Mouse (Mus musculus) midbrain, embryonic 16.5 days (tissue): ENCODE results near the gene 2410002F23Rik. TPM values are rescaled to one million over a fixed set of nuclear protein-coding genes. Genes with fewer than 3 reads are reported as not detected.
A peak's percentile ranks its signal among the peaks of the same experiment; 100 is the strongest.

Source experiments
- ATAC-seq: fragments of 200-750 bp; cut with Nextera tagmentation; 2 replicates; pipeline ENCODE4 v1.8.0; 2017; ENCODE audit warnings: moderate TSS enrichment
- H3K27ac ChIP-seq: fragments of 300-500 bp; sonication (generic); 2 replicates; pipeline ENCODE4 v1.5.1; 2014; ENCODE audit warnings: mild to moderate bottlenecking, low read length, mixed read lengths
- H3K27me3 ChIP-seq: fragments of 300-500 bp; sonication (generic); 2 replicates; pipeline ENCODE4 v1.6.1; 2014; ENCODE audit warnings: low read depth, low read length, mixed read lengths; ENCODE audit not compliant: control insufficient read depth, insufficient read depth
- H3K36me3 ChIP-seq: fragments of 300-500 bp; sonication (generic); 2 replicates; pipeline ENCODE4 v1.6.1; 2014; ENCODE audit warnings: mild to moderate bottlenecking, low read length, moderate library complexity, mixed read lengths; ENCODE audit not compliant: control insufficient read depth, insufficient read depth
- H3K4me1 ChIP-seq: fragments of 300-500 bp; sonication (generic); 2 replicates; pipeline ENCODE4 v1.6.1; 2014; ENCODE audit warnings: mild to moderate bottlenecking, low read length, mixed read lengths; ENCODE audit not compliant: control insufficient read depth, insufficient read depth
- H3K4me2 ChIP-seq: fragments of 300-500 bp; sonication (generic); 2 replicates; pipeline ENCODE4 v1.6.1; 2014; ENCODE audit warnings: mild to moderate bottlenecking, low read length, mixed read lengths
- H3K4me3 ChIP-seq: fragments of 300-500 bp; sonication (generic); 2 replicates; pipeline ENCODE4 v1.5.1; 2014; ENCODE audit warnings: low read depth, mild to moderate bottlenecking, low read length, moderate library complexity, mixed read lengths
- H3K9ac ChIP-seq: fragments of 300-500 bp; sonication (generic); 2 replicates; pipeline ENCODE4 v1.6.1; 2014; ENCODE audit warnings: low read depth, low read length, mixed read lengths
- H3K9me3 ChIP-seq: fragments of 300-500 bp; sonication (generic); replicated peaks from 2 replicates; pipeline ENCODE4 v1.6.1; 2014; ENCODE audit warnings: mild to moderate bottlenecking, low read length, mixed read lengths; ENCODE audit not compliant: control insufficient read depth, poor library complexity, severe bottlenecking
- WGBS: fragments of 180-500 bp; shearing (Covaris S2); extraction: QIAGEN DNeasy Blood & Tissue Kit; methylation state at CpG from one replicate; pipeline ENCODE4 v1.1.7; 2014; 5-methylcytosine and 5-hydroxymethylcytosine counted together
- polyA plus RNA-seq: library from polyadenylated mRNA; unstranded; fragments of >200 nt; fragmentation: Nextera tagmentation; extraction: Ambion mirVana; gene quantifications from 2 replicates; pipeline ENCODE4 v1.2.1, GENCODE M21; 2015

Gene 2410002F23Rik
- polyA plus RNA-seq, 1 experiment from 2014 or later: 237 TPM

- Histone ChIP-seq H3K4me3 (no peak overlapping the region), H3K36me3 (peaks cover 13% of the 10 kb centered on the region), H3K27ac (no peak overlapping the region), H3K9ac (no peak overlapping the region), H3K27me3 (no peaks in the 10 kb centered on the region), H3K9me3 (no peaks in the 10 kb centered on the region), H3K4me2 (no peak overlapping the region), H3K4me1 (no peaks in the 10 kb centered on the region)
- WGBS: 85% methylated on average over 6 of the region's 6 CpGs
- no peak for ATAC-seq
These were observed 8.4 kb downstream of the 2410002F23Rik start for GRCm38 (mm10) chr7:44254930-44255329.

GRCm38 (mm10) chr7:44257278-44257677 lies 10.8 kb downstream of the 2410002F23Rik start, which contains the start of gene Acp4:
Gene Acp4 (minus strand): TSS chr7:44257378.
- H3K9me3 ChIP-seq: no peaks in the 10 kb centered on the region
- H3K9ac ChIP-seq: no peak within 1 kb of the TSS
- WGBS: 77% methylated on average over 4 of the region's 4 CpGs
- no peaks in the 10 kb centered on the region for H3K4me1 ChIP-seq
- H3K27ac ChIP-seq: no peak within 1 kb of the TSS
- no peak for ATAC-seq
- no peak within 1 kb of the TSS for H3K4me3 ChIP-seq
- no peak within 1 kb of the TSS for H3K4me2 ChIP-seq
- H3K27me3 ChIP-seq: no peaks in the 10 kb centered on the region
- H3K36me3 ChIP-seq: peaks cover 7% of the 10 kb centered on the region; the same call in 1 of the 2 replicates

- WGBS: 71% methylated on average over 6 of the region's 6 CpGs
- no peaks in the 10 kb centered on the region for H3K4me1 ChIP-seq
- ATAC-seq: no peak
These were observed 13.9 kb downstream of the 2410002F23Rik start for GRCm38 (mm10) chr7:44260410-44260809.

GRCm38 (mm10) chr7:44261147-44261546 lies 14.6 kb downstream of the 2410002F23Rik start, which contains the start of gene Gm15517:
Gene Gm15517 (plus strand): TSS chr7:44261447.
- Histone ChIP-seq H3K4me3 (no peak within 1 kb of the TSS), H3K9me3 (no peaks in the 10 kb centered on the region), H3K4me2 (no peak within 1 kb of the TSS), H3K4me1 (no peaks in the 10 kb centered on the region), H3K36me3 (no peaks in the 10 kb centered on the region), H3K9ac (no peak within 1 kb of the TSS), H3K27ac (no peak within 1 kb of the TSS), H3K27me3 (no peaks in the 10 kb centered on the region)
- ATAC-seq: no peak
- WGBS: 47% methylated on average over 5 of the region's 5 CpGs

More at GRCm38 (mm10) chr7:44260410-44260809, 13.9 kb downstream of the 2410002F23Rik start:
- Histone ChIP-seq H3K4me3 (no peak overlapping the region), H3K9ac (no peak overlapping the region), H3K4me2 (no peak overlapping the region), H3K27ac (no peak overlapping the region), H3K9me3 (no peaks in the 10 kb centered on the region), H3K27me3 (no peaks in the 10 kb centered on the region), H3K36me3 (no peaks in the 10 kb centered on the region; the same call in 1 of the 2 replicates)

- WGBS: 2% methylated on average over 34 of the region's 34 CpGs
- Histone ChIP-seq H3K9ac (peak overlapping the region; percentile 66), H3K27ac (peak overlapping the region; percentile 67), H3K36me3 (no peaks in the 10 kb centered on the region), H3K4me3 (peak overlapping the region; percentile 35), H3K4me1 (no peaks in the 10 kb centered on the region), H3K4me2 (peak overlapping the region; percentile 62), H3K27me3 (no peaks in the 10 kb centered on the region), H3K9me3 (no peaks in the 10 kb centered on the region)
- peak; percentile 89 for ATAC-seq
These were observed 16.5 kb downstream of the 2410002F23Rik start for GRCm38 (mm10) chr7:44262791-44263643.

GRCm38 (mm10) chr7:44268117-44268516 lies 21.6 kb downstream of the 2410002F23Rik start:
- ATAC-seq: no peak
- H3K4me2 ChIP-seq: no peak overlapping the region
- H3K36me3 ChIP-seq: no peaks in the 10 kb centered on the region
- H3K4me1 ChIP-seq: no peaks in the 10 kb centered on the region
- H3K9ac ChIP-seq: no peak overlapping the region
- WGBS: 83% methylated on average over 11 of the region's 11 CpGs
- no peaks in the 10 kb centered on the region for H3K9me3 ChIP-seq
- H3K4me3 ChIP-seq: no peak overlapping the region
- H3K27me3 ChIP-seq: no peaks in the 10 kb centered on the region
- no peak overlapping the region for H3K27ac ChIP-seq

GRCm38 (mm10) chr7:44269397-44269796 lies 22.9 kb downstream of the 2410002F23Rik start:
- Histone ChIP-seq H3K9me3 (no peaks in the 10 kb centered on the region), H3K4me1 (no peaks in the 10 kb centered on the region), H3K27me3 (no peaks in the 10 kb centered on the region), H3K4me3 (no peak overlapping the region), H3K36me3 (no peaks in the 10 kb centered on the region), H3K4me2 (no peak overlapping the region), H3K27ac (no peak overlapping the region), H3K9ac (no peak overlapping the region)
- ATAC-seq: no peak
- 96% methylated on average over 2 of the region's 2 CpGs for WGBS

- Histone ChIP-seq H3K27ac (no peak overlapping the region), H3K27me3 (no peaks in the 10 kb centered on the region), H3K4me2 (no peak overlapping the region), H3K9me3 (no peaks in the 10 kb centered on the region), H3K9ac (no peak overlapping the region), H3K4me1 (no peaks in the 10 kb centered on the region), H3K36me3 (no peaks in the 10 kb centered on the region), H3K4me3 (no peak overlapping the region)
- 0 out of 2 replicates have a peak, but pooled peaks have one; percentile 61 for ATAC-seq
- 70% methylated on average over 2 of the region's 2 CpGs for WGBS
These were observed 24.8 kb downstream of the 2410002F23Rik start for GRCm38 (mm10) chr7:44271309-44271708.

GRCm38 (mm10) chr7:44272546-44272945 lies 26.0 kb downstream of the 2410002F23Rik start:
- H3K27me3 ChIP-seq: no peaks in the 10 kb centered on the region
- H3K4me2 ChIP-seq: no peak overlapping the region
- no peak for ATAC-seq
- H3K9me3 ChIP-seq: no peaks in the 10 kb centered on the region
- no peak overlapping the region for H3K4me3 ChIP-seq
- 88% methylated on average over 7 of the region's 7 CpGs for WGBS
- no peak overlapping the region for H3K9ac ChIP-seq
- no peak overlapping the region for H3K27ac ChIP-seq
- no peaks in the 10 kb centered on the region for H3K36me3 ChIP-seq
- H3K4me1 ChIP-seq: no peaks in the 10 kb centered on the region
